Comparison of ENCODE assay signal across 25 mouse cellular contexts in genomic region chr1:163538776-163539492, GRCm38 (mm10).
"Had no signal": no experiment of that assay in that cellular context is flagged by ENCODE, and none has a peak within 500 bp of the region (broad histone marks: within the 10 kb centered on the region; RNA-seq: fewer than 3 reads in every experiment).

No protein-coding gene starts in this region.

- H3K27me3 ChIP-seq: heart, embryonic 12.5 days; hindbrain, embryonic 12.5 days; intestine, embryonic 15.5 days; limb, embryonic 13.5 days; limb, embryonic 15.5 days had no signal

- ATAC-seq: hindbrain, embryonic 16.5 days; inflammation-experienced regulatory T-cells, adult 6 months; intestine, embryonic 15.5 days; intestine, postnatal 0 days had no signal

- H3K4me2 ChIP-seq: heart, embryonic 12.5 days; hindbrain, embryonic 12.5 days; hindbrain, embryonic 14.5 days; intestine, embryonic 15.5 days; limb, embryonic 13.5 days; limb, embryonic 15.5 days had no signal

- DNase-seq: gastrocnemius, adult 2 months; gastrocnemius, postnatal 10 days; gastrocnemius, postnatal 25 days; heart, adult 18-20 months; heart, postnatal 10 days; heart, postnatal 4 days; kidney, adult 18-20 months; kidney, adult 8-10 months; kidney, postnatal 10 days; kidney, postnatal 25 days; kidney, postnatal 4 days; layer of hippocampus, adult 9-11 months; layer of hippocampus, postnatal 36 days; left cerebral cortex, postnatal 4 days had no signal

- H3K9ac ChIP-seq: heart, embryonic 12.5 days; hindbrain, embryonic 12.5 days; hindbrain, embryonic 14.5 days; intestine, embryonic 15.5 days; limb, embryonic 13.5 days; limb, embryonic 15.5 days had no signal

- H3K4me1 ChIP-seq: heart, embryonic 10.5 days; heart, embryonic 12.5 days; hindbrain, embryonic 10.5 days; hindbrain, embryonic 12.5 days; intestine, embryonic 15.5 days had no signal

- H3K27ac ChIP-seq: gastrocnemius, adult 2 months; heart, embryonic 10.5 days; hindbrain, embryonic 10.5 days; hindbrain, embryonic 12.5 days; hindbrain, embryonic 14.5 days; intestine, embryonic 15.5 days; limb, embryonic 13.5 days; limb, embryonic 15.5 days had no signal

- H3K9me3 ChIP-seq: heart, embryonic 10.5 days; heart, embryonic 12.5 days; hindbrain, embryonic 10.5 days; hindbrain, embryonic 12.5 days; intestine, embryonic 15.5 days; limb, embryonic 13.5 days; limb, embryonic 15.5 days had no signal

- H3K4me3 ChIP-seq: gastrocnemius, adult 2 months; heart, embryonic 10.5 days; heart, embryonic 12.5 days; hindbrain, embryonic 10.5 days; hindbrain, embryonic 12.5 days; intestine, embryonic 15.5 days; limb, embryonic 13.5 days; limb, embryonic 15.5 days had no signal

- H3K36me3 ChIP-seq: heart, embryonic 10.5 days; heart, embryonic 12.5 days; hindbrain, embryonic 10.5 days; hindbrain, embryonic 12.5 days; intestine, embryonic 15.5 days; limb, embryonic 13.5 days; limb, embryonic 15.5 days had no signal
